Mouse (Mus musculus): Measurements from ENCODE around the gene Pald1. TPM values are rescaled to one million over a fixed set of nuclear protein-coding genes. Genes with fewer than 3 reads are reported as not detected.

Pald1 gene
- polyA plus RNA-seq, 1 experiment from 2014 or later: 21.8 TPM

- Histone ChIP-seq H3K27me3 (no peaks in the 10 kb centered on the region), H3K27ac (peak overlapping the region; percentile 92), H3K9ac (peak overlapping the region; percentile 82), H3K4me2 (peak overlapping the region; percentile 91), H3K4me3 (peak overlapping the region; percentile 73), H3K4me1 (replicated peaks) (peaks cover 84% of the 10 kb centered on the region), H3K36me3 (no peaks in the 10 kb centered on the region), H3K9me3 (replicated peaks) (no peaks in the 10 kb centered on the region)
- WGBS: 4% methylated on average over 8 of the region's 8 CpGs
- no peak for ATAC-seq (replicated peaks; ENCODE audit: insufficient number of reproducible peaks, insufficient read depth, low FRiP score, low read depth)
These were observed 1.0 kb downstream of the Pald1 start for GRCm38 (mm10) chr10:61382281-61382731.

GRCm38 (mm10) chr10:61381823-61382222 lies 1.5 kb downstream of the Pald1 start:
- peak overlapping the region; percentile 73 for H3K4me3 ChIP-seq
- H3K36me3 ChIP-seq: no peaks in the 10 kb centered on the region
- peak overlapping the region; percentile 91 for H3K4me2 ChIP-seq
- H3K27ac ChIP-seq: peak overlapping the region; percentile 92
- H3K27me3 ChIP-seq: no peaks in the 10 kb centered on the region
- peak overlapping the region; percentile 82 for H3K9ac ChIP-seq
- no peak for ATAC-seq (replicated peaks; ENCODE audit: insufficient number of reproducible peaks, insufficient read depth, low FRiP score, low read depth)
- 20% methylated on average over 8 of the region's 8 CpGs for WGBS
- H3K9me3 ChIP-seq (replicated peaks): no peaks in the 10 kb centered on the region
- H3K4me1 ChIP-seq (replicated peaks): peaks cover 89% of the 10 kb centered on the region

- Histone ChIP-seq H3K4me2 (peak overlapping the region; percentile 91), H3K9me3 (replicated peaks) (no peaks in the 10 kb centered on the region), H3K4me3 (peak overlapping the region; percentile 73), H3K27ac (peak overlapping the region; percentile 92), H3K27me3 (no peaks in the 10 kb centered on the region), H3K4me1 (replicated peaks) (peaks cover 84% of the 10 kb centered on the region), H3K36me3 (no peaks in the 10 kb centered on the region), H3K9ac (peak overlapping the region; percentile 35)
- 4% methylated on average over 9 of the region's 9 CpGs for WGBS
- ATAC-seq (replicated peaks; ENCODE audit: insufficient number of reproducible peaks, insufficient read depth, low FRiP score, low read depth): peak; percentile 65
These were observed 3.1 kb downstream of the Pald1 start for GRCm38 (mm10) chr10:61380186-61380585.

- Histone ChIP-seq H3K27me3 (no peaks in the 10 kb centered on the region), H3K9me3 (replicated peaks) (no peaks in the 10 kb centered on the region), H3K27ac (peak overlapping the region; percentile 92), H3K9ac (peak overlapping the region; percentile 35), H3K36me3 (no peaks in the 10 kb centered on the region), H3K4me3 (peak overlapping the region; percentile 73), H3K4me1 (replicated peaks) (peaks cover 84% of the 10 kb centered on the region), H3K4me2 (peak overlapping the region; percentile 91)
- WGBS: 79% methylated on average over 13 of the region's 13 CpGs
- ATAC-seq (replicated peaks; ENCODE audit: insufficient number of reproducible peaks, insufficient read depth, low FRiP score, low read depth): no peak
These were observed 3.8 kb downstream of the Pald1 start for GRCm38 (mm10) chr10:61379340-61380040.

- 75% methylated on average over 5 of the region's 5 CpGs for WGBS
- H3K27me3 ChIP-seq: no peaks in the 10 kb centered on the region
- H3K4me1 ChIP-seq (replicated peaks): peaks cover 82% of the 10 kb centered on the region
- H3K9me3 ChIP-seq (replicated peaks): no peaks in the 10 kb centered on the region
- H3K4me2 ChIP-seq: no peak overlapping the region
- no peaks in the 10 kb centered on the region for H3K36me3 ChIP-seq
- ATAC-seq (replicated peaks; ENCODE audit: insufficient number of reproducible peaks, insufficient read depth, low FRiP score, low read depth): no peak
- H3K4me3 ChIP-seq: no peak overlapping the region
- peak overlapping the region; percentile 1; the same call in 1 of the 2 replicates for H3K27ac ChIP-seq
- H3K9ac ChIP-seq: no peak overlapping the region
These were observed 4.6 kb downstream of the Pald1 start for GRCm38 (mm10) chr10:61378698-61379097.

GRCm38 (mm10) chr10:61378050-61378449 lies 5.3 kb downstream of the Pald1 start:
- no peak overlapping the region for H3K4me2 ChIP-seq
- no peak overlapping the region for H3K4me3 ChIP-seq
- 79% methylated on average over 5 of the region's 5 CpGs for WGBS
- no peaks in the 10 kb centered on the region for H3K36me3 ChIP-seq
- peaks cover 85% of the 10 kb centered on the region for H3K4me1 ChIP-seq (replicated peaks)
- no peaks in the 10 kb centered on the region for H3K27me3 ChIP-seq
- H3K9me3 ChIP-seq (replicated peaks): no peaks in the 10 kb centered on the region
- ATAC-seq (replicated peaks; ENCODE audit: insufficient number of reproducible peaks, insufficient read depth, low FRiP score, low read depth): no peak
- no peak overlapping the region for H3K27ac ChIP-seq
- H3K9ac ChIP-seq: no peak overlapping the region

- Histone ChIP-seq H3K27me3 (no peaks in the 10 kb centered on the region), H3K4me2 (no peak overlapping the region), H3K9me3 (replicated peaks) (no peaks in the 10 kb centered on the region), H3K27ac (peak overlapping the region; percentile 56), H3K4me1 (replicated peaks) (peaks cover 90% of the 10 kb centered on the region), H3K36me3 (no peaks in the 10 kb centered on the region), H3K9ac (no peak overlapping the region), H3K4me3 (no peak overlapping the region)
- ATAC-seq (replicated peaks; ENCODE audit: insufficient number of reproducible peaks, insufficient read depth, low FRiP score, low read depth): no peak
- 59% methylated on average over 6 of the region's 6 CpGs for WGBS
These were observed 8.4 kb downstream of the Pald1 start for GRCm38 (mm10) chr10:61374771-61375481.

GRCm38 (mm10) chr10:61374076-61374475 lies 9.3 kb downstream of the Pald1 start:
- 34% methylated on average over 4 of the region's 4 CpGs for WGBS
- H3K36me3 ChIP-seq: no peaks in the 10 kb centered on the region
- H3K9me3 ChIP-seq (replicated peaks): no peaks in the 10 kb centered on the region
- no peak for ATAC-seq (replicated peaks; ENCODE audit: insufficient number of reproducible peaks, insufficient read depth, low FRiP score, low read depth)
- H3K4me2 ChIP-seq: no peak overlapping the region
- H3K9ac ChIP-seq: no peak overlapping the region
- H3K27ac ChIP-seq: peak overlapping the region; percentile 56
- no peak overlapping the region for H3K4me3 ChIP-seq
- no peaks in the 10 kb centered on the region for H3K27me3 ChIP-seq
- H3K4me1 ChIP-seq (replicated peaks): peaks cover 89% of the 10 kb centered on the region

- no peaks in the 10 kb centered on the region for H3K36me3 ChIP-seq
- peaks cover 75% of the 10 kb centered on the region for H3K4me1 ChIP-seq (replicated peaks)
These were observed 10.8 kb downstream of the Pald1 start for GRCm38 (mm10) chr10:61372585-61372923.

GRCm38 (mm10) chr10:61371884-61372584 lies 11.3 kb downstream of the Pald1 start:
- Histone ChIP-seq H3K27me3 (no peaks in the 10 kb centered on the region), H3K36me3 (no peaks in the 10 kb centered on the region), H3K4me2 (no peak overlapping the region), H3K9ac (no peak overlapping the region), H3K4me3 (no peak overlapping the region), H3K9me3 (replicated peaks) (no peaks in the 10 kb centered on the region), H3K27ac (peak overlapping the region; percentile 70), H3K4me1 (replicated peaks) (peaks cover 72% of the 10 kb centered on the region)
- 74% methylated on average over 9 of the region's 9 CpGs for WGBS
- ATAC-seq (replicated peaks; ENCODE audit: insufficient number of reproducible peaks, insufficient read depth, low FRiP score, low read depth): no peak

More at GRCm38 (mm10) chr10:61372585-61372923, 10.8 kb downstream of the Pald1 start:
- Histone ChIP-seq H3K4me3 (no peak overlapping the region), H3K9ac (no peak overlapping the region), H3K27ac (peak overlapping the region; percentile 70), H3K27me3 (no peaks in the 10 kb centered on the region), H3K4me2 (no peak overlapping the region), H3K9me3 (replicated peaks) (no peaks in the 10 kb centered on the region)
- 55% methylated on average over 4 of the region's 4 CpGs for WGBS
- peak; percentile 15; the same call in 1 of the 2 replicates for ATAC-seq (replicated peaks; ENCODE audit: insufficient number of reproducible peaks, insufficient read depth, low FRiP score, low read depth)

GRCm38 (mm10) chr10:61370273-61370979 lies 12.9 kb downstream of the Pald1 start:
- Histone ChIP-seq H3K4me3 (no peak overlapping the region), H3K9ac (no peak overlapping the region), H3K36me3 (no peaks in the 10 kb centered on the region), H3K9me3 (replicated peaks) (no peaks in the 10 kb centered on the region), H3K4me1 (replicated peaks) (peaks cover 73% of the 10 kb centered on the region), H3K4me2 (no peak overlapping the region), H3K27me3 (no peaks in the 10 kb centered on the region), H3K27ac (peak overlapping the region; percentile 70)
- WGBS: 58% methylated on average over 18 of the region's 18 CpGs
- 0 out of 2 replicates have a peak, but pooled peaks have one; percentile 25 for ATAC-seq (replicated peaks; ENCODE audit: insufficient number of reproducible peaks, insufficient read depth, low FRiP score, low read depth)
